Mouse (Mus musculus) kidney, adult 2 months (tissue): ENCODE data around the gene Irs2.

Experiments
- CTCF ChIP-seq: fragments of 200-500 bp; conservative IDR thresholded peaks from 2 replicates; pipeline ENCODE4 v1.5.1; 2011; ENCODE audit warnings: low read depth, mild to moderate bottlenecking, control low read depth, low read length, moderate library complexity, mixed read lengths; ENCODE audit not compliant: insufficient read depth, insufficient read length
- POLR2A ChIP-seq: fragments of 200-500 bp; IDR thresholded peaks from one replicate; pipeline ENCODE4 v1.6.1; 2011; ENCODE audit warnings: low read depth, low read length, control low read depth

DNA sequence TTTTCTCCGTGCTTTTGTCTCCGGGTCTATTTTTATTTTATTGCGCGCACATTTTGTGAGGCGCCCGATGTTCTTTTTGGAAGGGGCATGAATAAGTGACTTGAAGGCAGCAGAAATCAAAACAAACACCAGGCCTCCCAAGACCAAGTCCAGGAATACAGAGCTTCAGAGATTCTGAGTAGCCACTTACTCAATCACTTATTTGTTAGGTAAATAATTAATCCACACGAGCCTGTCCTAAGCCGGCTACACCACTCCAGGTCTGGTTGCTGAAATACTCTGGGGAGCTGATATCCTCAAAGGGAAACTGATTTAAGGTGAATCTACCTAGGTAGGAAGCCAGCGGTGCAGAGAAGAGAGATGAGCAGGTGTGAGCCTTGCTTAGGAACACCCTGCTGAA is 71.6 kb downstream of the Irs2 start:
- TF ChIP-seq CTCF: no peak
- TF ChIP-seq POLR2A: no peak
